Mouse (Mus musculus) MEL (cell line): Measurements from ENCODE around the gene Zmym6. TPM values are rescaled to one million over a fixed set of nuclear protein-coding genes. Genes with fewer than 3 reads are reported as not detected.

Experiments
- DNase-seq: peaks from one replicate; pipeline ENCODE4 v3.0.0; 2011; ENCODE audit warnings: low read depth, low spot score
- H3K27ac ChIP-seq: 2 replicates; pipeline ENCODE4 v1.5.1; 2012; ENCODE audit warnings: low read depth, mild to moderate bottlenecking, control low read depth, low read length, moderate library complexity; ENCODE audit not compliant: control insufficient read depth
- H3K27me3 ChIP-seq, 2 experiments: fragments of 150-350 bp in 1 of 2; sonication (generic) in 1 of 2; 2 replicates each; pipeline ENCODE4 v1.6.1; 2012; ENCODE audit warnings: low read length in 2 of 2, mild to moderate bottlenecking in 2 of 2, improper control_type of control experiment in 1 of 2, moderate library complexity in 1 of 2; ENCODE audit not compliant: insufficient read depth in 2 of 2, control insufficient read depth in 1 of 2
- H3K36me3 ChIP-seq, 2 experiments: 2 replicates each; pipeline ENCODE4 v1.6.1; 2012 to 2014; ENCODE audit warnings: low read length in 2 of 2, improper control_type of control experiment in 1 of 2, inconsistent platforms in 1 of 2, mild to moderate bottlenecking in 1 of 2; ENCODE audit not compliant: insufficient read depth in 2 of 2, control insufficient read depth in 1 of 2
- H3K4me1 ChIP-seq, 2 experiments: fragments of 150-350 bp in 1 of 2; sonication (generic) in 1 of 2; 2 replicates each; pipeline ENCODE4 v1.6.1; 2012; ENCODE audit warnings: low read length in 2 of 2, improper control_type of control experiment in 1 of 2, mild to moderate bottlenecking in 1 of 2; ENCODE audit not compliant: insufficient read depth in 2 of 2, control insufficient read depth in 1 of 2
- H3K4me3 ChIP-seq, 2 experiments: fragments of 150-350 bp in 1 of 2; sonication (generic) in 1 of 2; 2 replicates each; pipeline ENCODE4 v1.5.1; 2012; ENCODE audit warnings: low read depth in 2 of 2, low read length in 2 of 2, mild to moderate bottlenecking in 2 of 2, moderate library complexity in 2 of 2, control low read depth in 1 of 2, improper control_type of control experiment in 1 of 2; ENCODE audit not compliant: control insufficient read depth in 1 of 2, insufficient read depth in 1 of 2
- H3K79me2 ChIP-seq: 2 replicates; pipeline ENCODE4 v1.6.1; 2012; ENCODE audit warnings: mild to moderate bottlenecking, low read length, moderate library complexity; ENCODE audit not compliant: control insufficient read depth, poor library complexity, insufficient read depth
- H3K9ac ChIP-seq: 2 replicates; pipeline ENCODE4 v1.6.1; 2012; ENCODE audit warnings: low read depth, mild to moderate bottlenecking, control low read depth, low read length, moderate library complexity; ENCODE audit not compliant: control insufficient read depth, poor library complexity, severe bottlenecking
- H3K9me3 ChIP-seq: fragments of 150-350 bp; sonication (generic); replicated peaks from 2 replicates; pipeline ENCODE4 v1.6.1; 2012; ENCODE audit warnings: mild to moderate bottlenecking, low read length, improper control_type of control experiment, moderate library complexity; ENCODE audit not compliant: insufficient read depth
- BHLHE40 ChIP-seq: IDR thresholded peaks from 2 replicates; pipeline ENCODE4 v1.6.1; 2012; ENCODE audit warnings: low read depth, mild to moderate bottlenecking, inconsistent platforms, low read length, improper control_type of control experiment, borderline replicate concordance
- CHD1 ChIP-seq: IDR thresholded peaks from 2 replicates; pipeline ENCODE4 v1.6.1; 2012; ENCODE audit warnings: low read depth, mild to moderate bottlenecking, inconsistent platforms, low read length, improper control_type of control experiment
- ELF1 ChIP-seq: IDR thresholded peaks from 2 replicates; pipeline ENCODE4 v1.6.1; 2014; ENCODE audit warnings: low read depth, mild to moderate bottlenecking, inconsistent platforms, low read length, improper control_type of control experiment, moderate library complexity
- EP300 ChIP-seq, 2 experiments: IDR thresholded peaks; 2 replicates each; pipeline ENCODE4 v1.6.1; 2011; ENCODE audit warnings: improper control_type of control experiment in 2 of 2, low read length in 2 of 2, low read depth in 1 of 2, mild to moderate bottlenecking in 1 of 2
- GABPA ChIP-seq: IDR thresholded peaks from 2 replicates; pipeline ENCODE4 v1.6.1; 2012; ENCODE audit warnings: low read depth, mild to moderate bottlenecking, inconsistent platforms, low read length, improper control_type of control experiment, moderate library complexity
- GATA1 ChIP-seq: IDR thresholded peaks from 2 replicates; pipeline ENCODE4 v1.6.1; 2011; ENCODE audit warnings: low read depth, low read length, improper control_type of control experiment
- HCFC1 ChIP-seq: IDR thresholded peaks from 2 replicates; pipeline ENCODE4 v1.6.1; 2012; ENCODE audit warnings: low read depth, mild to moderate bottlenecking, inconsistent platforms, low read length, improper control_type of control experiment, moderate library complexity
- JUND ChIP-seq: IDR thresholded peaks from 2 replicates; pipeline ENCODE4 v1.6.1; 2011; ENCODE audit warnings: low read depth, mild to moderate bottlenecking, improper control_type of control experiment, low read length
- MAFK ChIP-seq: IDR thresholded peaks from 2 replicates; pipeline ENCODE4 v1.6.1; 2011; ENCODE audit warnings: low read depth, mild to moderate bottlenecking, low read length, improper control_type of control experiment, borderline replicate concordance
- MAZ ChIP-seq: IDR thresholded peaks from 2 replicates; pipeline ENCODE4 v1.6.1; 2012; ENCODE audit warnings: low read depth, mild to moderate bottlenecking, inconsistent platforms, low read length, improper control_type of control experiment
- MXI1 ChIP-seq: IDR thresholded peaks from 2 replicates; pipeline ENCODE4 v1.6.1; 2011; ENCODE audit warnings: mild to moderate bottlenecking, low read depth, low read length, improper control_type of control experiment
- MYC ChIP-seq: IDR thresholded peaks from 2 replicates; pipeline ENCODE4 v1.6.1; 2011; ENCODE audit warnings: low read depth, mild to moderate bottlenecking, low read length, improper control_type of control experiment, moderate library complexity
- NELFE ChIP-seq: IDR thresholded peaks from 2 replicates; pipeline ENCODE4 v1.6.1; 2011; ENCODE audit warnings: low read depth, low read length, improper control_type of control experiment
- NRF1 ChIP-seq: IDR thresholded peaks from 2 replicates; pipeline ENCODE4 v1.6.1; 2014; ENCODE audit warnings: low read depth, mild to moderate bottlenecking, inconsistent platforms, low read length, improper control_type of control experiment, moderate library complexity; ENCODE audit not compliant: poor library complexity, insufficient read depth, severe bottlenecking
- POLR2A ChIP-seq, 2 experiments: IDR thresholded peaks; 2 replicates each; pipeline ENCODE4 v1.6.1; 2011 to 2012; ENCODE audit warnings: low read length in 2 of 2, mild to moderate bottlenecking in 2 of 2, control low read depth in 1 of 2, improper control_type of control experiment in 1 of 2, low read depth in 1 of 2, moderate library complexity in 1 of 2; ENCODE audit not compliant: control insufficient read depth in 1 of 2, insufficient read depth in 1 of 2, poor library complexity in 1 of 2
- POLR2AphosphoS5 ChIP-seq: IDR thresholded peaks from 2 replicates; pipeline ENCODE4 v1.6.1; 2012; ENCODE audit warnings: low read depth, borderline replicate concordance, mild to moderate bottlenecking, inconsistent platforms, low read length, moderate library complexity, mixed read lengths
- SIN3A ChIP-seq: IDR thresholded peaks from 2 replicates; pipeline ENCODE4 v1.6.1; 2012; ENCODE audit warnings: low read length, improper control_type of control experiment, inconsistent platforms
- TBP ChIP-seq: IDR thresholded peaks from 2 replicates; pipeline ENCODE4 v1.8.0; 2011; ENCODE audit warnings: low read depth, low read length, improper control_type of control experiment
- TCF12 ChIP-seq: IDR thresholded peaks from 2 replicates; pipeline ENCODE4 v1.6.1; 2014; ENCODE audit warnings: low read depth, mild to moderate bottlenecking, inconsistent platforms, low read length, improper control_type of control experiment, moderate library complexity
- UBTF ChIP-seq: IDR thresholded peaks from 2 replicates; pipeline ENCODE4 v1.6.1; 2012; ENCODE audit warnings: low read depth, mild to moderate bottlenecking, inconsistent platforms, low read length, improper control_type of control experiment, moderate library complexity, borderline replicate concordance; ENCODE audit not compliant: insufficient read depth
- USF1 ChIP-seq: IDR thresholded peaks from 2 replicates; pipeline ENCODE4 v1.6.1; 2014; ENCODE audit warnings: low read depth, mild to moderate bottlenecking, inconsistent platforms, low read length, improper control_type of control experiment, moderate library complexity
- USF2 ChIP-seq, 2 experiments: IDR thresholded peaks; 2 replicates each; pipeline ENCODE4 v1.6.1; 2011 to 2012; ENCODE audit warnings: improper control_type of control experiment in 2 of 2, low read length in 2 of 2, borderline replicate concordance in 1 of 2, inconsistent platforms in 1 of 2, low read depth in 1 of 2, mild to moderate bottlenecking in 1 of 2; ENCODE audit not compliant: insufficient read depth in 1 of 2
- ZC3H11A ChIP-seq: IDR thresholded peaks from 2 replicates; pipeline ENCODE4 v1.6.1; 2012; ENCODE audit warnings: low read depth, mild to moderate bottlenecking, inconsistent platforms, low read length, improper control_type of control experiment
- ZKSCAN1 ChIP-seq: IDR thresholded peaks from 2 replicates; pipeline ENCODE4 v1.6.1; 2012; ENCODE audit warnings: low read depth, mild to moderate bottlenecking, inconsistent platforms, low read length, improper control_type of control experiment, moderate library complexity
- ZMIZ1 ChIP-seq: IDR thresholded peaks from 2 replicates; pipeline ENCODE4 v1.6.1; 2012; ENCODE audit warnings: low read depth, mild to moderate bottlenecking, inconsistent platforms, low read length, improper control_type of control experiment, moderate library complexity
- ZNF384 ChIP-seq: IDR thresholded peaks from 2 replicates; pipeline ENCODE4 v1.6.1; 2012; ENCODE audit warnings: low read depth, mild to moderate bottlenecking, inconsistent platforms, low read length, improper control_type of control experiment
- polyA plus RNA-seq, 2 experiments: library from polyadenylated mRNA; stranded (reverse) in 1 of 2; unstranded in 1 of 2; fragments of >175 nt in 1 of 2; fragments of >200 nt in 1 of 2; gene quantifications; 2 replicates each; pipeline versions ENCODE4 v1.2.1 to v1.2.4; 2012; ENCODE audit warnings: low replicate concordance in 2 of 2, low read depth in 1 of 2; ENCODE audit not compliant: insufficient read length in 2 of 2, insufficient read depth in 1 of 2, missing spikeins in 1 of 2
- total RNA-seq: library from RNA; depleted of rRNA; stranded (reverse); fragments of 300-350 nt; gene quantifications from 2 replicates; pipeline ENCODE4 v1.2.3, GENCODE M21; 2012

Gene Zmym6
- total and polyA plus RNA-seq, 3 experiments = not detected

- Histone ChIP-seq H3K4me1 (no peaks in the 10 kb centered on the region), H3K9me3 (no peaks in the 10 kb centered on the region), H3K27ac (no peak overlapping the region), H3K36me3 (no peaks in the 10 kb centered on the region), H3K9ac (no peak overlapping the region), H3K27me3 (no peaks in the 10 kb centered on the region), H3K79me2 (no peaks in the 10 kb centered on the region), H3K4me3 (no peak overlapping the region)
- DNase-seq = no peak
- no peak for TF ChIP-seq NRF1
- TF ChIP-seq ZKSCAN1 = no peak
- no peak for TF ChIP-seq MYC
- no peak for TF ChIP-seq NELFE
- TF ChIP-seq TCF12 = no peak
- TF ChIP-seq USF2 (IDR thresholded peaks at IDR 0.05; ENCODE audit: borderline replicate concordance in 1 of 2, insufficient read depth in 1 of 2, low read depth in 1 of 2, low read length in 2 of 2) = no peak
- no peak for TF ChIP-seq ZNF384
- TF ChIP-seq MXI1 = no peak
- no peak for TF ChIP-seq POLR2A (IDR thresholded peaks at IDR 0.05; ENCODE audit: control insufficient read depth in 1 of 2, insufficient read depth in 1 of 2, low read depth in 1 of 2, low read length in 2 of 2, poor library complexity in 1 of 2)
- TF ChIP-seq TBP = no peak
Observed at GRCm38 (mm10) chr4:127157746-127158145, 80.6 kb downstream of the Zmym6 start.

- Histone ChIP-seq H3K4me1 (no peaks in the 10 kb centered on the region), H3K36me3 (no peaks in the 10 kb centered on the region), H3K4me3 (no peak overlapping the region), H3K27me3 (no peaks in the 10 kb centered on the region), H3K9me3 (no peaks in the 10 kb centered on the region), H3K79me2 (no peaks in the 10 kb centered on the region), H3K27ac (no peak overlapping the region), H3K9ac (no peak overlapping the region)
- DNase-seq = no peak
- no peak for TF ChIP-seq TCF12
- TF ChIP-seq HCFC1 = no peak
- TF ChIP-seq TBP = no peak
- no peak for TF ChIP-seq MAFK
- no peak for TF ChIP-seq ELF1
- TF ChIP-seq MAZ = no peak
- no peak for TF ChIP-seq NELFE
- TF ChIP-seq GABPA = no peak
- no peak for TF ChIP-seq JUND
- no peak for TF ChIP-seq SIN3A
- no peak for TF ChIP-seq ZC3H11A
- TF ChIP-seq EP300 (IDR thresholded peaks at IDR 0.05; ENCODE audit: low read depth in 1 of 2, low read length in 2 of 2) = no peak
- no peak for TF ChIP-seq POLR2AphosphoS5
- no peak for TF ChIP-seq BHLHE40
- TF ChIP-seq ZMIZ1 = no peak
- no peak for TF ChIP-seq GATA1
- no peak for TF ChIP-seq UBTF
- no peak for TF ChIP-seq NRF1
- no peak for TF ChIP-seq CHD1
- TF ChIP-seq USF1 = no peak
Observed at GRCm38 (mm10) chr4:127163926-127164325, 86.7 kb downstream of the Zmym6 start.
